Mouse (Mus musculus): Measurements from ENCODE around the gene Olfr170. TPM values are rescaled to one million over a fixed set of nuclear protein-coding genes. Genes with fewer than 3 reads are reported as not detected.
"Not testable (repeated sequence)": the region's sequence is repeated elsewhere in the genome, so short reads cannot be mapped to it uniquely, and the experiment has no call there.

The Olfr170 gene
- not detected in 2 replicates for total RNA-seq (2017)

DNA sequence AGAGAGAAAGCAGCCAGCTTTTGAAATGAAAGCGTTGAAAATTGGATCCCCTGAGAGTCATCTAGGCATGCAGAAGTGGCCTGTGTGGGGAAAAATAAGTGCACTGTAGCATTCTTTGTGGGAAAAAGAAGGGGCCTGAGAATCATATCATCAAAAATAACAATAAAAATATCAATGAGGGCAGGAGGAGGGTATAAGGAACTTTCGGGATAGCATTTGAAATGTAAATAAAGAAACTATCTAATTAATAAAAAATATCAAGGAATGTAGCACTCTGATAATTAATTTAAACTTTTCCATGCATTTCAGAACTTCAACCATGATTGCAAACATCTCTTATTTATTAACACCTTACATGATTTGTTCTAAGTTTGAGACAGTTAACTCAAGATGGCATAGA, at the start of gene Olfr170:
Olfr170 (minus strand) TSS at position 101 of the 400 bp plus-strand sequence.
- not testable (repeated sequence) for ATAC-seq (ENCODE audit: extremely low read depth, insufficient number of reproducible peaks, low FRiP score, poor library complexity, severe bottlenecking)

DNA sequence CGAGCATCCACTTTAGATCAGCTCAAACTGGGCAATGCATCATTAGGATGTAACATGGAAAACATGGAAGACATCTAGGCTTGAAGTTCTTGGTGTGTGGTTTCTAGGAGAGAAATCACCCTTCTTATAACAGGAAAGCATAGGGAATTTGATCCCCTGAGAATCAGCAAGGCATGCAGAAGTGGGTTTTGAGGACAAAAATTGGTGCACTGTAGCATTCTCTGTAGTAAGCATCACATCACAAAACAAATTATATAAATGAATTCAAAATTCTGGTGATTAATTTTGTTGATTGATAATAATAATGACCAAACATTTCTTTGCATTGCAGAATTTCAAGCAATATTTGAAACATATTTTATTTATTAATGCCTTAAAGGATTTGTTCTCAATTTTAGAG, 18.1 kb upstream of the Olfr170 start, which contains the start of gene Olfr171:
Olfr171 (minus strand) TSS at position 101 of the 400 bp plus-strand sequence.
- ATAC-seq (ENCODE audit: extremely low read depth, insufficient number of reproducible peaks, low FRiP score, poor library complexity, severe bottlenecking) = no peak

GRCm38 (mm10) chr16:19603166-19603565, 8.5 kb downstream of the Olfr170 start:
- no peak for ATAC-seq (ENCODE audit: extremely low read depth, insufficient number of reproducible peaks, low FRiP score, poor library complexity, severe bottlenecking)

- not testable (repeated sequence) for ATAC-seq (ENCODE audit: extremely low read depth, insufficient number of reproducible peaks, low FRiP score, poor library complexity, severe bottlenecking)
Measured at GRCm38 (mm10) chr16:19571709-19572108, 40.0 kb downstream of the Olfr170 start, which contains the start of gene Olfr169. Gene Olfr169 (minus strand): TSS chr16:19571809.

Other genes with a start within 250 kb of the Olfr170 start
- not detected in 2 replicates for gene Olfr165, start 188.7 kb downstream of the Olfr170 start, total RNA-seq (2017)
- gene Olfr166, start 128.2 kb downstream of the Olfr170 start, total RNA-seq (2017) = 0.37 and 0.81 TPM in 2 replicates
- not detected in 2 replicates for gene Olfr167, start 89.6 kb downstream of the Olfr170 start, total RNA-seq (2017)
- not detected in 2 replicates for gene Olfr168, start 76.3 kb downstream of the Olfr170 start, total RNA-seq (2017)
- not detected in 2 replicates for gene Olfr169, start 40.1 kb downstream of the Olfr170 start, total RNA-seq (2017)
- gene Olfr171, start 18.0 kb upstream of the Olfr170 start, total RNA-seq (2017) = not detected in 2 replicates
- 3.3 and 4.1 TPM in 2 replicates for gene Lamp3, start 94.5 kb upstream of the Olfr170 start, total RNA-seq (2017)
- gene B3gnt5, start 148.3 kb upstream of the Olfr170 start, total RNA-seq (2017) = 137 and 140 TPM in 2 replicates

All from neutrophil, adult 5-6 weeks (primary cell).